Mouse (Mus musculus): ENCODE data around the gene Fanci. TPM values are rescaled to one million over a fixed set of nuclear protein-coding genes. Genes with fewer than 3 reads are reported as not detected.

The Fanci gene
- polyA plus RNA-seq, 1 experiment from 2014 or later: 10.6 TPM

DNA sequence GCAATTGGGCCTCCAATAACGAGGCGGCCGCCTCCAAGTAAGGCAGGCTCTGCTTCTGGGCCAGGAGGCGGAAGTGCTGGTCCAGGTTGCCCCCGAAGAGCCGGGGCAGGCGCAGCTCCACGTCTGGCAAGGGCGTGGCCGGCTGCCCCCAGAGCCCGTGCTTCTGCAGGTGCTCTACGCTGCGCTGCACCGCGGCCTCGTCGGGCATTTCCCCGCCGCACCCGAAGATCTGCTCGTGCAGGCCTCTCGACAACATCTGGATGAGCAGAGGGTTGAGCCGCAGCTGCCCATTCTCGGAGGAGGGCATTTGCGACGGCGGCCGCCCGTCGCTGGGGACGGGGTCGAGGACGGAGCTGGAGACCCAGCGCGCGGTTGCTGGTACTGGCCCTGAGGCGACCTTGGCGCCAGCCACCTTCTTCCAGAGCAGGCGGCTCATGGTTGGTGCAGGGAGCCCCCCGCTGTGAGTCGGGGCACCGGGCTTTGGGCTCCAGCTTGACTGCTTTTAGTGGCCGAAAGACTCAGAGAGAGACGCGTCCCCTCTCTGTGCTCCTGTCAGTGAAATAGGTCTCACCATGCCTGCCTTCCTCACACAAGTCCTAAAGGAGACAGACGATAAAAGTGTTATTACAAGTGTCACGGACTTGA is 73.2 kb downstream of the Fanci start:
- Histone ChIP-seq H3K9me3 (replicated peaks; ENCODE audit: control insufficient read depth, low read length) (no peaks in the 10 kb centered on the region), H3K4me1 (ENCODE audit: control insufficient read depth, insufficient read depth, low read length) (peaks cover 29% of the 10 kb centered on the region), H3K9ac (ENCODE audit: low read depth, low read length) (peak overlapping the region; percentile 93), H3K4me3 (ENCODE audit: low read depth, low read length) (peak overlapping the region; percentile 92), H3K36me3 (ENCODE audit: control insufficient read depth, insufficient read depth, low read length) (0 out of 2 replicates have a peak, but pooled peaks cover 9% of the 10 kb centered on the region), H3K4me2 (peak overlapping the region; percentile 80), H3K27me3 (ENCODE audit: control insufficient read depth, insufficient read depth, low read length) (peaks cover 3% of the 10 kb centered on the region; the same call in 1 of the 2 replicates), H3K27ac (ENCODE audit: low read depth, low read length) (no peak overlapping the region)
- 5% methylated on average over 47 of the region's 47 CpGs for WGBS (ENCODE audit: insufficient replicate concordance)
- ATAC-seq (replicated peaks; ENCODE audit: insufficient number of reproducible peaks, low FRiP score, low TSS enrichment): no peak

GRCm38 (mm10) chr7:79465461-79466044 is 73.8 kb downstream of the Fanci start:
- H3K4me2 ChIP-seq: peak overlapping the region; percentile 80
- H3K9me3 ChIP-seq (replicated peaks; ENCODE audit: control insufficient read depth, low read length): no peaks in the 10 kb centered on the region
- WGBS (ENCODE audit: insufficient replicate concordance): 1% methylated on average over 37 of the region's 47 CpGs
- H3K27me3 ChIP-seq (ENCODE audit: control insufficient read depth, insufficient read depth, low read length): peaks cover 3% of the 10 kb centered on the region; the same call in 1 of the 2 replicates
- ATAC-seq (replicated peaks; ENCODE audit: insufficient number of reproducible peaks, low FRiP score, low TSS enrichment): peak; percentile 46
- H3K4me1 ChIP-seq (ENCODE audit: control insufficient read depth, insufficient read depth, low read length): peaks cover 29% of the 10 kb centered on the region
- H3K9ac ChIP-seq (ENCODE audit: low read depth, low read length): peak overlapping the region; percentile 93
- peak overlapping the region; percentile 84 for H3K27ac ChIP-seq (ENCODE audit: low read depth, low read length)
- H3K4me3 ChIP-seq (ENCODE audit: low read depth, low read length): peak overlapping the region; percentile 92
- 0 out of 2 replicates have a peak, but pooled peaks cover 9% of the 10 kb centered on the region for H3K36me3 ChIP-seq (ENCODE audit: control insufficient read depth, insufficient read depth, low read length)

DNA sequence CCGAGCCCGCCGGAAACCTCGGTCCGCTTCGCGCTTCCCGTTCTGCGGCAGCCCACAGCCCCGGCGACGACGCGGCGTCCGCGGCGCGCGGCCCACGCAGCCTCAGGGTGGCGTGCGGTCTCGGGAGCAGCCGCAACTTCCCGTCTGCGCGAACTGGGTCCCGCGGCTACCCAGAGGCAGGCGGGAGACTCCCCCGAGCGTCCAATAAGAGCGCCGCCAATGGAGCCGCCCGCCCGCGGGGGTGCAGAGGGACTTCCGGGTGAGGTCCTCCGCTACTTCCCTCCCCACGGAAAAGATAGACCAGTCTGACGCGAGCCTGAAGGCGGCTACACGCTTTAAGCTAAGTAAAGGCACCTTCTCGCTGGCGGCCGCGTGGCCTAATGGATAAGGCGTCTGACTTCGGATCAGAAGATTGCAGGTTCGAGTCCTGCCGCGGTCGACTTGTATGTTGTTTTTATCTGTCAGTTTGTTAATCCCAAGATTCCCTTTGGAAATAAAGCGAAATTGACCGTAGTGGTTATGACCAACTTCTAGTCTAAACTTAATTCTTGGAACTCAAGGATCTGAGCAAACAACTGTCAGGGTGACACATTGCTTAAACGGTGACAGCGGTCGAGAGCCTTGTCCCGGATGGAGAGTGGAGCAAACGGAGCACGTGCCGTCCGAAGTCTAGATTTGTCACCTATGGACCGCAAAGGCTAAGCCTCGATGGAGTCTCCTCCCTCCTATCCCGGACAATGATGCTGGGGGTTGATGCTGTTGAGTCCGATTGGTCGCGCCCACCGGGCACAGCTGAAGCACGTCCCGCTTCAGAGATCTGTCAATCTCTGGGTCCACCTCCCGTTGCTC is 74.5 kb downstream of the Fanci start, which contains the start of gene Polg:
Polg (minus strand) TSS at position 310 of the 849 bp plus-strand sequence.
- peak within 1 kb of the TSS; percentile 93 for H3K9ac ChIP-seq (ENCODE audit: low read depth, low read length)
- H3K4me2 ChIP-seq: peak within 1 kb of the TSS; percentile 80
- under 1% methylated on average over 74 of the region's 76 CpGs for WGBS (ENCODE audit: insufficient replicate concordance)
- H3K9me3 ChIP-seq (replicated peaks; ENCODE audit: control insufficient read depth, low read length): no peaks in the 10 kb centered on the region
- H3K27me3 ChIP-seq (ENCODE audit: control insufficient read depth, insufficient read depth, low read length): peaks cover 3% of the 10 kb centered on the region; the same call in 1 of the 2 replicates
- peak within 1 kb of the TSS; percentile 92 for H3K4me3 ChIP-seq (ENCODE audit: low read depth, low read length)
- ATAC-seq (replicated peaks; ENCODE audit: insufficient number of reproducible peaks, low FRiP score, low TSS enrichment): peak; percentile 96
- peaks cover 29% of the 10 kb centered on the region for H3K4me1 ChIP-seq (ENCODE audit: control insufficient read depth, insufficient read depth, low read length)
- 0 out of 2 replicates have a peak, but pooled peaks cover 7% of the 10 kb centered on the region for H3K36me3 ChIP-seq (ENCODE audit: control insufficient read depth, insufficient read depth, low read length)
- H3K27ac ChIP-seq (ENCODE audit: low read depth, low read length): peak within 1 kb of the TSS; percentile 84

- 4% methylated on average over 2 of the region's 6 CpGs for WGBS (ENCODE audit: insufficient replicate concordance)
- ATAC-seq (replicated peaks; ENCODE audit: insufficient number of reproducible peaks, low FRiP score, low TSS enrichment): no peak
- peak overlapping the region; percentile 53 for H3K4me2 ChIP-seq
- H3K4me1 ChIP-seq (ENCODE audit: control insufficient read depth, insufficient read depth, low read length): peaks cover 29% of the 10 kb centered on the region
- peaks cover 3% of the 10 kb centered on the region; the same call in 1 of the 2 replicates for H3K36me3 ChIP-seq (ENCODE audit: control insufficient read depth, insufficient read depth, low read length)
- H3K9me3 ChIP-seq (replicated peaks; ENCODE audit: control insufficient read depth, low read length): no peaks in the 10 kb centered on the region; the same call in 1 of the 2 replicates
- H3K4me3 ChIP-seq (ENCODE audit: low read depth, low read length): 0 out of 2 replicates have a peak overlapping the region, but pooled peaks have one; percentile 19
- H3K27ac ChIP-seq (ENCODE audit: low read depth, low read length): no peak overlapping the region
- peaks cover 3% of the 10 kb centered on the region; the same call in 1 of the 2 replicates for H3K27me3 ChIP-seq (ENCODE audit: control insufficient read depth, insufficient read depth, low read length)
- H3K9ac ChIP-seq (ENCODE audit: low read depth, low read length): no peak overlapping the region
Observed at GRCm38 (mm10) chr7:79467951-79468350, 76.2 kb downstream of the Fanci start.

GRCm38 (mm10) chr7:79468994-79469393 is 77.3 kb downstream of the Fanci start:
- ATAC-seq (replicated peaks; ENCODE audit: insufficient number of reproducible peaks, low FRiP score, low TSS enrichment): no peak
- Histone ChIP-seq H3K4me1 (ENCODE audit: control insufficient read depth, insufficient read depth, low read length) (peaks cover 22% of the 10 kb centered on the region), H3K36me3 (ENCODE audit: control insufficient read depth, insufficient read depth, low read length) (no peaks in the 10 kb centered on the region; the same call in 1 of the 2 replicates), H3K27ac (ENCODE audit: low read depth, low read length) (no peak overlapping the region), H3K9ac (ENCODE audit: low read depth, low read length) (no peak overlapping the region), H3K9me3 (replicated peaks; ENCODE audit: control insufficient read depth, low read length) (no peaks in the 10 kb centered on the region; the same call in 1 of the 2 replicates), H3K4me3 (ENCODE audit: low read depth, low read length) (no peak overlapping the region), H3K27me3 (ENCODE audit: control insufficient read depth, insufficient read depth, low read length) (peaks cover 3% of the 10 kb centered on the region; the same call in 1 of the 2 replicates), H3K4me2 (no peak overlapping the region)
- 9% methylated on average over 8 of the region's 8 CpGs for WGBS (ENCODE audit: insufficient replicate concordance)

DNA sequence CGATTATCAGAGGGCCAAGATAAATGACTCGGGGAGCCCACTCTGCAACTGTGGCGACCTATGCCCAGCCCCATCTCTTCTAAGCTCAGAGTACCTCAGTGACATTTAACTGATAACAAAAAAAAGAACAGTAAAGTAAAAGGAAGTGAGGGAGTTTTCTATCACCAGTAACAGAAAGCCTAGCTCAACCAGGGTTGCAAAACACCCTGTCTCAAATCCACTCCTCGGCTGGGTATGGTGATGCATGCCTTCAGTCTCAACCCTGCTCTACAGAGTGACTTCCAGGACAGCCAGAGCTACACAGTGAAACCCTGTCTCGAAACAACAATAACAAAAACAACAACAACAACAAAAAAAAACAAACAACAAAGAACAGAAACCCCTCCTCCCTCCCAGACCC is 78.0 kb downstream of the Fanci start:
- Histone ChIP-seq H3K4me2 (no peak overlapping the region), H3K27me3 (ENCODE audit: control insufficient read depth, insufficient read depth, low read length) (no peaks in the 10 kb centered on the region), H3K4me3 (ENCODE audit: low read depth, low read length) (no peak overlapping the region), H3K9ac (ENCODE audit: low read depth, low read length) (no peak overlapping the region), H3K36me3 (ENCODE audit: control insufficient read depth, insufficient read depth, low read length) (no peaks in the 10 kb centered on the region; the same call in 1 of the 2 replicates), H3K9me3 (replicated peaks; ENCODE audit: control insufficient read depth, low read length) (no peaks in the 10 kb centered on the region; the same call in 1 of the 2 replicates), H3K27ac (ENCODE audit: low read depth, low read length) (no peak overlapping the region), H3K4me1 (ENCODE audit: control insufficient read depth, insufficient read depth, low read length) (peaks cover 15% of the 10 kb centered on the region)
- ATAC-seq (replicated peaks; ENCODE audit: insufficient number of reproducible peaks, low FRiP score, low TSS enrichment): no peak
- 29% methylated on average over 5 of the region's 5 CpGs for WGBS (ENCODE audit: insufficient replicate concordance)

DNA sequence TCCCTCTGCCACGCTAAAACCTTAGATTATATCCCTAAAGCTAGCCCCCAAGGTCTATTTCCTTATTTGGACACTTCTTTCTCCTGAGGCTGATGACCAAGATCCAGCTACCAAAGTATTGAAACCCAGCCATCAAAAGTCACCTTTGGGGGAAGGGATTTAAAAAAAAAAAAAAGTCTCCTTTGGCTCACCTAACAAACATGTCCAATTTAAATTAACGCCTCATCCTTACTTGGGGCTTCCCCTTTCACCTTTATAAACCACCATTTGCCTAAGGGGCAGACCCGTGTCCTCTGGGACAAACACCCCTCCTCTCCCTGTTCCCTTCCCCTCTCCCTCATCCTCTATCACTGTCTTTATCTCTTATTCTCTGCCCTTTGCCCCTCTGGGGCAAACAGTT is 79.0 kb downstream of the Fanci start:
- Histone ChIP-seq H3K4me3 (ENCODE audit: low read depth, low read length) (no peak overlapping the region), H3K9me3 (replicated peaks; ENCODE audit: control insufficient read depth, low read length) (no peaks in the 10 kb centered on the region; the same call in 1 of the 2 replicates), H3K9ac (ENCODE audit: low read depth, low read length) (no peak overlapping the region), H3K4me2 (no peak overlapping the region), H3K27me3 (ENCODE audit: control insufficient read depth, insufficient read depth, low read length) (no peaks in the 10 kb centered on the region), H3K27ac (ENCODE audit: low read depth, low read length) (no peak overlapping the region), H3K4me1 (ENCODE audit: control insufficient read depth, insufficient read depth, low read length) (peaks cover 13% of the 10 kb centered on the region), H3K36me3 (ENCODE audit: control insufficient read depth, insufficient read depth, low read length) (no peaks in the 10 kb centered on the region; the same call in 1 of the 2 replicates)
- 42% methylated on average over 3 of the region's 3 CpGs for WGBS (ENCODE audit: insufficient replicate concordance)
- ATAC-seq (replicated peaks; ENCODE audit: insufficient number of reproducible peaks, low FRiP score, low TSS enrichment): no peak

GRCm38 (mm10) chr7:79471436-79471835 is 79.7 kb downstream of the Fanci start:
- Histone ChIP-seq H3K27me3 (ENCODE audit: control insufficient read depth, insufficient read depth, low read length) (no peaks in the 10 kb centered on the region), H3K4me3 (ENCODE audit: low read depth, low read length) (no peak overlapping the region), H3K4me1 (ENCODE audit: control insufficient read depth, insufficient read depth, low read length) (peaks cover 13% of the 10 kb centered on the region), H3K9ac (ENCODE audit: low read depth, low read length) (no peak overlapping the region), H3K36me3 (ENCODE audit: control insufficient read depth, insufficient read depth, low read length) (no peaks in the 10 kb centered on the region; the same call in 1 of the 2 replicates), H3K9me3 (replicated peaks; ENCODE audit: control insufficient read depth, low read length) (no peaks in the 10 kb centered on the region; the same call in 1 of the 2 replicates), H3K4me2 (no peak overlapping the region), H3K27ac (ENCODE audit: low read depth, low read length) (no peak overlapping the region)
- ATAC-seq (replicated peaks; ENCODE audit: insufficient number of reproducible peaks, low FRiP score, low TSS enrichment): no peak
- 54% methylated on average over 7 of the region's 7 CpGs for WGBS (ENCODE audit: insufficient replicate concordance)

Measured in heart, embryonic 11.5 days (tissue).